8 mouse cellular contexts compared by ENCODE assay signal in the genomic region with DNA sequence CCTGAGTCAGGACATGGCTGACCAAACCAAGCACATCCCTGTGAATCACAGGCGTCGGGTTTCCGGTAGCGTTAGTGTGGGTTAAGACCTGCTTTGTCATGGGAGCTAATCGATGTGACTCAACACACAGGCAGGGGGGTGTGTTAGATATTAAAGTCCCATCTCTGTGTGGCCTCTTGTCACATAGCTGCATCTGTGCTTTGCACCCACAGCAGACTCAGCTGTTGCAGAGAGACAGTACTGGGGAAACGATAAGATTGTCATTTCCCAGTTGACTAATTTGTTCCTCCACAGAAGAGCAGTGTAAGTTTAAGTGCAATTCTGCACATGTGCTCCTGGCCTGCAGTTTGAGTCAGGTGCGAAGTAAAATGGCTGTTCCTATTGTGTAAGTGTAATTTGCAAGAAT. TPM values are rescaled to one million over a fixed set of nuclear protein-coding genes. Genes with fewer than 3 reads are reported as not detected.
DNase-seq lines count a peak whose midpoint lies in the region; ATAC-seq lines count a peak whose summit lies in the region.

No protein-coding gene starts in this region.

- no peak overlapping the region for H3K27ac ChIP-seq in neural tube, embryonic 11.5 days (ENCODE audit: low read depth, low read length)
- H3K27ac ChIP-seq in hindbrain, embryonic 13.5 days, result no peak overlapping the region
- H3K27ac ChIP-seq in midbrain, embryonic 11.5 days (ENCODE audit: low read depth, low read length), result no peak overlapping the region

- H3K4me3 ChIP-seq in neural tube, embryonic 11.5 days (ENCODE audit: low read depth, low read length), result peak overlapping the region; percentile 93
- peak overlapping the region; percentile 97 for H3K4me3 ChIP-seq in hindbrain, embryonic 13.5 days
- peak overlapping the region; percentile 92 for H3K4me3 ChIP-seq in midbrain, embryonic 11.5 days (ENCODE audit: low read depth, low read length)

- peak overlapping the region; percentile 93 for H3K9ac ChIP-seq in neural tube, embryonic 11.5 days (ENCODE audit: low read length)
- H3K9ac ChIP-seq in hindbrain, embryonic 13.5 days, result peak overlapping the region; percentile 93
- peak overlapping the region; percentile 92 for H3K9ac ChIP-seq in midbrain, embryonic 11.5 days (ENCODE audit: low read length)

- no peaks in the 10 kb centered on the region for H3K9me3 ChIP-seq in neural tube, embryonic 11.5 days (ENCODE audit: control insufficient read depth, low read length)
- H3K9me3 ChIP-seq in hindbrain, embryonic 13.5 days, result no peaks in the 10 kb centered on the region
- no peaks in the 10 kb centered on the region for H3K9me3 ChIP-seq in midbrain, embryonic 11.5 days (ENCODE audit: control insufficient read depth, low read length)

- 0 out of 2 replicates have a peak, but pooled peaks cover 2% of the 10 kb centered on the region for H3K36me3 ChIP-seq in neural tube, embryonic 11.5 days (ENCODE audit: control insufficient read depth, insufficient read depth, low read length)
- peaks cover 47% of the 10 kb centered on the region for H3K36me3 ChIP-seq in hindbrain, embryonic 13.5 days
- H3K36me3 ChIP-seq in midbrain, embryonic 11.5 days (ENCODE audit: control insufficient read depth, insufficient read depth, low read length), result no peaks in the 10 kb centered on the region; the same call in 1 of the 2 replicates

- ATAC-seq in neural tube, embryonic 11.5 days (ENCODE audit: insufficient read depth, low FRiP score, low TSS enrichment), result no peak
- no peak for ATAC-seq in hindbrain, embryonic 13.5 days (ENCODE audit: low FRiP score)
- no peak for ATAC-seq in midbrain, embryonic 11.5 days (ENCODE audit: low FRiP score)

- no peaks in the 10 kb centered on the region for H3K27me3 ChIP-seq in neural tube, embryonic 11.5 days (ENCODE audit: control insufficient read depth, insufficient read depth, low read length)
- H3K27me3 ChIP-seq in hindbrain, embryonic 13.5 days, result no peaks in the 10 kb centered on the region
- H3K27me3 ChIP-seq in midbrain, embryonic 11.5 days (ENCODE audit: control insufficient read depth, insufficient read depth, low read length), result no peaks in the 10 kb centered on the region

- intact Hi-C loops in left cerebral cortex, postnatal 36 days (cut with DNase I), result loop anchor here (10.0 kb wide), 1 partner anchor 361 kb away; the partner anchor contains the start of gene Nt5dc2

- H3K4me1 ChIP-seq in neural tube, embryonic 11.5 days (ENCODE audit: control insufficient read depth, insufficient read depth, low read length), result peaks cover 18% of the 10 kb centered on the region
- H3K4me1 ChIP-seq in hindbrain, embryonic 13.5 days (replicated peaks), result peaks cover 45% of the 10 kb centered on the region
- H3K4me1 ChIP-seq in midbrain, embryonic 11.5 days (ENCODE audit: control insufficient read depth, insufficient read depth, low read length), result peaks cover 21% of the 10 kb centered on the region

- DNase-seq in neural tube, embryonic 11.5 days (ENCODE audit: low spot score), result no peak
- no peak for DNase-seq in neural tube, embryonic 10.5 days (ENCODE audit: extremely low spot score, low spot score)
- peak; percentile 63 for DNase-seq in c-Kit-negative CD71-positive TER-119-positive erythroid progenitor cells, embryonic 14.5 days (ENCODE audit: low read depth, low spot score)
- no peak for DNase-seq in midbrain, embryonic 11.5 days (ENCODE audit: low spot score, missing footprints)
- no peak for DNase-seq in left cerebral cortex, postnatal 36 days (ENCODE audit: low spot score in 2 of 2)
- no peak for DNase-seq in lung, postnatal 36 days
- DNase-seq in urinary bladder, postnatal 4 days (ENCODE audit: low spot score in 2 of 2), result no peak

- H3K4me2 ChIP-seq in neural tube, embryonic 11.5 days (ENCODE audit: low read depth), result peak overlapping the region; percentile 96
- peak overlapping the region; percentile 90 for H3K4me2 ChIP-seq in hindbrain, embryonic 13.5 days
- peak overlapping the region; percentile 94 for H3K4me2 ChIP-seq in midbrain, embryonic 11.5 days

- 61% methylated on average over 7 of the region's 7 CpGs for WGBS in neural tube, embryonic 11.5 days
- WGBS in hindbrain, embryonic 13.5 days, result 70% methylated on average over 7 of the region's 7 CpGs
- WGBS in midbrain, embryonic 11.5 days, result 62% methylated on average over 7 of the region's 7 CpGs

RNA-seq across cellular contexts. Expression of gene Mettl6, which starts 1.4 kb away (rescaled TPM):
- 78.9 and 85.6 TPM in 2 replicates for polyA plus RNA-seq in neural tube, embryonic 11.5 days (2014; fragmentation: Nextera tagmentation; extraction: Ambion mirVana)
- 54.1 and 55.0 TPM in 2 replicates for polyA plus RNA-seq in hindbrain, embryonic 13.5 days (2015; fragmentation: Nextera tagmentation; extraction: Ambion mirVana)
- polyA plus RNA-seq in midbrain, embryonic 11.5 days (2014; fragmentation: Nextera tagmentation; extraction: Ambion mirVana), result 83.4 and 93.2 TPM in 2 replicates
- total RNA-seq in left cerebral cortex, postnatal 36 days (2021), result 10 to 100 TPM; 29.7 to 35.1 TPM

RNA-seq across cellular contexts. Expression of gene Eaf1, which starts 2.0 kb away (rescaled TPM):
- 21.8 and 22.5 TPM in 2 replicates for polyA plus RNA-seq in neural tube, embryonic 11.5 days (2014; fragmentation: Nextera tagmentation; extraction: Ambion mirVana)
- 9.6 and 10.9 TPM in 2 replicates for polyA plus RNA-seq in hindbrain, embryonic 13.5 days (2015; fragmentation: Nextera tagmentation; extraction: Ambion mirVana)
- 15.9 and 16.2 TPM in 2 replicates for polyA plus RNA-seq in midbrain, embryonic 11.5 days (2014; fragmentation: Nextera tagmentation; extraction: Ambion mirVana)
- 10 to 100 TPM; 12.4 to 13.8 TPM for total RNA-seq in left cerebral cortex, postnatal 36 days (2021)
